Mouse (Mus musculus) heart, adult 2 months (tissue): ENCODE data around the gene Aatk. TPM values are rescaled to one million over a fixed set of nuclear protein-coding genes. Genes with fewer than 3 reads are reported as not detected.
A peak's percentile ranks its signal among the peaks of the same experiment; 100 is the strongest.

Experiments used
- DNase-seq, 2 experiments: peaks; one replicate each; pipeline ENCODE4 v3.0.0; 2021
- H3K27ac ChIP-seq: fragments of 200-600 bp; 2 replicates; pipeline ENCODE4 v1.8.1; 2022
- H3K27me3 ChIP-seq: fragments of 200-500 bp; 2 replicates; pipeline ENCODE4 v1.6.1; 2012; ENCODE audit warnings: mild to moderate bottlenecking, low read length, inconsistent platforms, mixed read lengths; ENCODE audit not compliant: control insufficient read depth, insufficient read depth
- H3K36me3 ChIP-seq: fragments of 200-500 bp; 2 replicates; pipeline ENCODE4 v1.6.1; 2012; ENCODE audit warnings: low read length, inconsistent platforms; ENCODE audit not compliant: control insufficient read depth, insufficient read depth
- H3K4me1 ChIP-seq: fragments of 200-500 bp; 2 replicates; pipeline ENCODE4 v1.6.1; 2011; ENCODE audit warnings: low read length; ENCODE audit not compliant: control insufficient read depth, insufficient read depth
- H3K4me3 ChIP-seq: fragments of 200-600 bp; 2 replicates; pipeline ENCODE4 v1.8.1; 2022
- H3K79me2 ChIP-seq: fragments of 200-500 bp; replicated peaks from 2 replicates; pipeline ENCODE4 v1.6.1; 2012; ENCODE audit warnings: mild to moderate bottlenecking, inconsistent platforms, low read length, moderate library complexity, mixed read lengths; ENCODE audit not compliant: control insufficient read depth, insufficient read depth
- H3K9ac ChIP-seq: fragments of 200-500 bp; 2 replicates; pipeline ENCODE4 v1.6.1; 2012; ENCODE audit warnings: low read depth, mild to moderate bottlenecking, control low read depth, inconsistent platforms, low read length, mixed read lengths
- CTCF ChIP-seq: fragments of 200-600 bp; IDR thresholded peaks from 2 replicates; pipeline ENCODE4 v1.8.1; 2022; ENCODE audit warnings: antibody characterized with exemption, mild to moderate bottlenecking, moderate library complexity
- EP300 ChIP-seq: fragments of 200-500 bp; IDR thresholded peaks from 2 replicates; pipeline ENCODE4 v1.6.1; 2011; ENCODE audit warnings: low read depth, low read length, control low read depth; ENCODE audit not compliant: insufficient read depth
- POLR2A ChIP-seq: fragments of 200-500 bp; IDR thresholded peaks from 2 replicates; pipeline ENCODE4 v1.6.1; 2011; ENCODE audit warnings: mild to moderate bottlenecking, low read depth, low read length, control low read depth; ENCODE audit not compliant: insufficient read depth
- WGBS: fragments of 180-500 bp; shearing (Covaris S2); methylation state at CpG from one replicate; pipeline ENCODE4 v1.1.7; 2018; 5-methylcytosine and 5-hydroxymethylcytosine counted together
- intact Hi-C: fragments of 180-260 bp; cut with DNase I; formaldehyde crosslinking; loops from one replicate; pipeline ENCODE4 v1.15.1; 2025
- polyA plus RNA-seq: library from polyadenylated mRNA; depleted of rRNA; stranded (reverse); fragments of >200 nt; gene quantifications from 2 replicates; pipeline ENCODE4 v1.2.3, GENCODE M21; 2012
- total RNA-seq, 2 experiments: library from RNA; stranded (reverse); gene quantifications; 2 replicates each; pipeline ENCODE4 v1.2.3; 2021

The Aatk gene
- total and polyA plus RNA-seq, 3 experiments, result 3.6 to 10.3 (median 4.7) TPM

DNA sequence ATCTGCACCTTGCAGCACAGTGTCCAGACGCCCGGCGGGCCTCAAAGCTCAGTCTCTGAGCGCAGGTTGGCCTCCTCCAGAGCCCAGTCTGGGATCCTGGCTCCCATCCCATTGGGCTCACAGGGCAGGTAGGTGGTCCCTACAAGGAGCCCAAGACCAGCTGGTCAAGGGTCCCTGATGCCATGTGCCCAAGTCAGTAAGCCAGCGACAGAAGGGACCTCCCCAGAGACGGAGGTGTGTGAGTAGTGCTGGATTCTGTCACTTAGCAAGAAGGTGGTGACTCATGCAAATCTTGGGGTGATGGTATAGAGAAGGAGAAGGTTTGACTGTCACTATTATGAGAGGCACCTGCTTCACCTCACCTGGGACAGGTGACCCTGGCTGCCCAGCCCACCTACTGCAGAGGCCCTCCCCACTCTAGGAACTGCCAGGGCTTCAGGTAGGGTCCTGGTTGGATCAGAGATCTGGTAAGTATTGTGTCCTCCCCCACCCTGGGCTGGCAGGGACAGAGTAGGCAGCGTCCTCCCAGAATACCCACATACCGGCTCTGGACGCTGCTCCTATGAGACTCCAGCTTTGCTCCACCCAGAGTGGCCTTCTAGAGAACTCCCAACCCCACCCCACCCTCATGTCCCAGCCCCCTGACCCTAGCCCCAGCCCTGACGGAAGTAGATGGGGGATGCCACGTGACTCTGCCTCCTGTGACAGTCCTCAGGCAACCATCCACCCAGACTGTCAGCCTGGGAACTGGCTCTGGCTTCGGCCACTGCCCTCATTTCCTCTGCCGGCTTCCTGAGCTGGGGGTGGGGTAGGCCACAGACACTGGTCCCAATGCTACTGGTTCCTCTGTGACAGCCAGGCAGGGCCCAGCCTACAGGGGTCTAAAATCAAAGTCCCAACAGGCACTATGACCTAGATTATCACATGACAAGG is 5.5 kb downstream of the Aatk start:
- Histone ChIP-seq H3K79me2 (no peaks in the 10 kb centered on the region), H3K4me3 (no peak overlapping the region), H3K27ac (peak overlapping the region; percentile 85), H3K9ac (peak overlapping the region; percentile 25), H3K27me3 (no peaks in the 10 kb centered on the region), H3K36me3 (no peaks in the 10 kb centered on the region), H3K4me1 (peaks cover 26% of the 10 kb centered on the region)
- intact Hi-C loops, result no loop called here
- TF ChIP-seq EP300, result peak; percentile 81; the same call in 1 of the 2 replicates
- TF ChIP-seq CTCF, result no peak
- peak; percentile 61 for TF ChIP-seq POLR2A
- WGBS, result 51% methylated on average over 13 of the region's 13 CpGs
- peak; percentile 79 to 89 for DNase-seq

DNA sequence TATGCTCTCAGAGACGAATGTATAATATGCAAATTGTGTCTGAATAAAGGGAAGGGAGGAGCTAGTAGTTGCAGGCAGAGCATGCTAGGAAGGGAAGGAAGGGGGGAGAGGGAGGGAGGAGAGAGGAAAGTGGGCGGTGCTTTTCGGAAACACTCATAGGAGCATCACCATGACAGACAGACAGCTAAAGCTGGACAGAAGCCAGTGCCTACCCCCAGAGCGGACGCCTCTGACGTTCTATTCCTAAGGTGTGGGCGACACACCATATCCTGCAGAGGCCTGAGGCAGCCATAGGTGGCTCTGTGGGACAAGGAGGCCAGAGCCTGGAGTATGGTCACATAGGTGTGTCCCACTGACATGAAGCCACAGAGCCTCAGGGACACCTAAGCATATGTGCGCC is 6.5 kb downstream of the Aatk start:
- Histone ChIP-seq H3K79me2 (no peaks in the 10 kb centered on the region), H3K4me1 (peaks cover 26% of the 10 kb centered on the region), H3K27ac (peak overlapping the region; percentile 85), H3K4me3 (no peak overlapping the region), H3K27me3 (no peaks in the 10 kb centered on the region), H3K9ac (no peak overlapping the region), H3K36me3 (no peaks in the 10 kb centered on the region)
- TF ChIP-seq POLR2A, result no peak
- TF ChIP-seq CTCF, result no peak
- TF ChIP-seq EP300, result no peak
- DNase-seq, result no peak
- WGBS, result 52% methylated on average over 8 of the region's 8 CpGs
- intact Hi-C loops, result no loop called here

DNA sequence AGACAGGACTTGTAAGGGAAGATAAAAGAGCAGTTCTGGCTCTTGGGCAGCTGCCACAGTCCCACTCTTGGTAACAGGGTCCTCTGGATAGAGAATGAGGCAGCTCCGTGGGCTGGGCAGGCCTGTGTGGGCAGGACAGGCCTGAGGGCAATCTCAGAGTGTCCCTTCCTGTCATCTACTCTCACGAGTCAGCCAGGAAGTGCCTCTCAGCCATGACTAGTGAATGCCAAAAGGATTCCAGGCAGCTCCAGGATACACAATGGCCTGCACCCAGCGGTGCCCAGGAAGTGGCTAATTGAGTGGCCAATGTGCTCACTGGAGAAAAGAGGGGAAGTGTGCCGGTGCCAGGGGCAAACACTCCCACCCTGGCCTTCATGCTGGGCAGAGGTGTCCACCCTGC is 7.4 kb downstream of the Aatk start:
- peak overlapping the region; percentile 85 for H3K27ac ChIP-seq
- H3K4me3 ChIP-seq, result no peak overlapping the region
- H3K36me3 ChIP-seq, result no peaks in the 10 kb centered on the region
- TF ChIP-seq EP300 (no peak), POLR2A (no peak), CTCF (no peak)
- peak; percentile 42 to 45 for DNase-seq
- no peak overlapping the region for H3K9ac ChIP-seq
- intact Hi-C loops, result no loop called here
- H3K27me3 ChIP-seq, result no peaks in the 10 kb centered on the region
- peaks cover 26% of the 10 kb centered on the region for H3K4me1 ChIP-seq
- no peaks in the 10 kb centered on the region for H3K79me2 ChIP-seq
- 7% methylated on average over 4 of the region's 4 CpGs for WGBS

DNA sequence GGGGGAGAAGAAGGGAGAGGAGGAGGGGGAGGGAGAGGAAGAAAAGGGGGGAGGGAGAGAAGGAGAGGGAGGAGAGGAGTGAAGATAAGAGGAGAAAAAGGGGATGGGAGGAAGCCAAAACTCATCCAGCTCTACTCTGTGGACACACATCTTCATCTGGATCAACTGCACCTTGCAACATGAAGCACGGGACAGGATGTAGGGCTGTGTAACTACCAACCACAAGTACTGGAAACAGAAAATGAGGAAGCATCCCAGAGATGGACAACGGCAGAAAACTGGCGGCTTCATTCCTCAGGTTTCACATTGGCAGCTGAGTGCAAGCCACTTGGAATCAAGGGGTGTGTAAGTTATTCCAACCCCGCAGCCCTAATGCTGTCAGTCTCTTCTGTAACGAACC is 12.2 kb downstream of the Aatk start:
- Histone ChIP-seq H3K27me3 (no peaks in the 10 kb centered on the region), H3K36me3 (no peaks in the 10 kb centered on the region), H3K4me3 (no peak overlapping the region), H3K4me1 (peaks cover 6% of the 10 kb centered on the region), H3K9ac (no peak overlapping the region), H3K79me2 (no peaks in the 10 kb centered on the region), H3K27ac (no peak overlapping the region)
- DNase-seq, result no peak
- intact Hi-C loops, result no loop called here
- no peak for TF ChIP-seq EP300
- TF ChIP-seq POLR2A, result no peak
- WGBS, result 63% methylated on average over 5 of the region's 5 CpGs

DNA sequence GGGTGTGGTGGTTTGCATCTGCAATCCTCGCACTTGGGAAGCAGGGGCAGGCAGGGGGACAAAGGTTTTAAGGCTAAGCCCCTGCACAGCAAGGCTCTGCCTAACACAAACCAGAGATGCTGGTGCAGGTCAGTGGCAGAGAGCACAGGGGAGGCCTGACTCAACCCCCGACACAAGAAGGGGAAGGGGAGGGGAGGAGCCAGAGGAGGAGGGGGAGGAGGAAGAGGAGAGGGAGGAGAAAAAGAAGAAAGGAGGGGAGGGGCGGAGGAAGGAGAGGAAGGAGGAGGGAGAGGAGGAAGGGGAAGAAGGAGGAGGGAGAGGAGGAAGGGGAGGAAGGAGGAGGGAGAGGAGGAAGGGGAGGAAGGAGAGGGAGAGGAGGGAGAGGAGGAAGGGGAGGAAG is 12.7 kb downstream of the Aatk start:
- Histone ChIP-seq H3K9ac (no peak overlapping the region), H3K27me3 (no peaks in the 10 kb centered on the region), H3K4me3 (no peak overlapping the region), H3K4me1 (peaks cover 1% of the 10 kb centered on the region), H3K27ac (no peak overlapping the region), H3K36me3 (no peaks in the 10 kb centered on the region), H3K79me2 (no peaks in the 10 kb centered on the region)
- TF ChIP-seq CTCF, result no peak
- no peak for TF ChIP-seq EP300
- TF ChIP-seq POLR2A, result no peak
- intact Hi-C loops, result no loop called here
- DNase-seq, result no peak
- WGBS, result 58% methylated on average over 3 of the region's 3 CpGs

DNA sequence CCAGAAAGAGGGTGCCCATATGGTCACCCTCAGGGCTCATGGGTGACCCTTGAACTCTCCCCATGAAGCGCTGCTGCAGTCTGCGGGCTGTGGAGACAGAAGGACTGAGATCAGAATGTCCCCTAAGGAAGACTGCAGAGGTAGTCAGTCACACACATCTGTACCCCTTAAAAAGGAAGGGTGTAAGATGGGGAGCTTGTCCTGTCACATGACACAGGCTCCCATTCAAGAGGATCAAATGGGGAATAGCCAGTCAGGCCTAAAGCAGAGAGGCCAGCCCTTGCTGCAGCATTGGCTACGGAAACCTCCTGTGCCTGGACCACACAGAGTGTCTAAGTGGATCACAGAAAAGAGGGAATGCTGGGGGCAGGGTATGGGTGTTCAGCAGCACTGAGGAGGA is 13.5 kb downstream of the Aatk start:
- Histone ChIP-seq H3K4me1 (no peaks in the 10 kb centered on the region), H3K4me3 (no peak overlapping the region), H3K79me2 (no peaks in the 10 kb centered on the region), H3K27ac (no peak overlapping the region), H3K36me3 (no peaks in the 10 kb centered on the region), H3K27me3 (no peaks in the 10 kb centered on the region), H3K9ac (no peak overlapping the region)
- intact Hi-C loops, result no loop called here
- WGBS, result 93% methylated on average over 3 of the region's 3 CpGs
- DNase-seq, result no peak
- TF ChIP-seq POLR2A (no peak), EP300 (no peak), CTCF (no peak)
